Mouse (Mus musculus) forebrain, embryonic 12.5 days (tissue): Measurements from ENCODE around the gene Trpm4. TPM values are rescaled to one million over a fixed set of nuclear protein-coding genes. Genes with fewer than 3 reads are reported as not detected.

Experiments used
- ATAC-seq: fragments of 200-750 bp; cut with Nextera tagmentation; 2 replicates; pipeline ENCODE4 v1.8.0; 2017; ENCODE audit warnings: moderate TSS enrichment; ENCODE audit not compliant: low FRiP score
- H3K27ac ChIP-seq: fragments of 300-500 bp; sonication (generic); 2 replicates; pipeline ENCODE4 v1.5.1; 2016; ENCODE audit warnings: mild to moderate bottlenecking
- H3K27me3 ChIP-seq: fragments of 300-500 bp; sonication (generic); 2 replicates; pipeline ENCODE4 v1.6.1; 2016; ENCODE audit warnings: mild to moderate bottlenecking
- H3K36me3 ChIP-seq: fragments of 300-500 bp; sonication (generic); replicated peaks from 2 replicates; pipeline ENCODE4 v1.6.1; 2016; ENCODE audit warnings: mild to moderate bottlenecking
- H3K4me1 ChIP-seq: fragments of 300-500 bp; sonication (generic); 2 replicates; pipeline ENCODE4 v1.6.1; 2016
- H3K4me2 ChIP-seq: fragments of 300-500 bp; sonication (generic); 2 replicates; pipeline ENCODE4 v1.6.1; 2016; ENCODE audit warnings: mild to moderate bottlenecking, moderate library complexity
- H3K4me3 ChIP-seq: fragments of 300-500 bp; sonication (generic); replicated peaks from 2 replicates; pipeline ENCODE4 v1.5.1; 2016; ENCODE audit warnings: mild to moderate bottlenecking
- H3K9ac ChIP-seq: fragments of 300-500 bp; sonication (generic); 2 replicates; pipeline ENCODE4 v1.6.1; 2016; ENCODE audit warnings: mild to moderate bottlenecking
- H3K9me3 ChIP-seq: fragments of 300-500 bp; sonication (generic); 2 replicates; pipeline ENCODE4 v1.6.1; 2016
- WGBS: fragments of 180-500 bp; shearing (Covaris S2); methylation state at CpG from one replicate; pipeline ENCODE4 v1.1.7; 2016; 5-methylcytosine and 5-hydroxymethylcytosine counted together
- polyA plus RNA-seq: library from polyadenylated mRNA; unstranded; fragments of >200 nt; fragmentation: Nextera tagmentation; extraction: Ambion mirVana; gene quantifications from 2 replicates; pipeline ENCODE4 v1.2.1, GENCODE M21; 2016

Gene Trpm4
- 4.6 and 6.6 TPM in 2 replicates for polyA plus RNA-seq

DNA sequence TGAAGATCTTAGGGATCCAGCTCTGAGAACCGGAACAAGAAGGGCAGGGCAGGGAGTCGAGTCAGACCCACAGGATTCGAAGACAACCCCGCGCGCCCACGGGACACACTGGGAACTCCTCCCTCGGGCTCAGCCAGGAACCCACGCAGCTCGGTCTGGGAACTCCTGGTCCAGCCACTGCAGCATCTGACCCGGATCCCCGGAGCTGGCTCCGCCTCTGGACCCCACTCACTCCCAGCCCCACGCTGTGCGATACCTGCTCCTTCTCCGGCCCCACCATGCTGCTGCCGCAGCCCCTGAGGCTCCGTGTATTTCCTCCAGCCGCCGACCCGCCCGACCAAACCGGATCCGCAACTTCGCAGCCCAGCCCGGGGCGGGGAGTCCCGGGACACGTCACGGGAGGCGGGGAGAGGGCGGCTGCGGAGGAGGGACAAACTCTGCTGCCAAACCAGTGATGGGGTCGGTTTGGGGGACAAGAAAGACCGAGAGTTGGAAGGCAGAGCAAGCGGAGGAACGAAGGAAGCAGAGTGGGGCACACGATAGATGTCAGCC, at the start of gene Trpm4:
Gene Trpm4 (minus strand): TSS at position 350 of the 552 bp plus-strand sequence.
- H3K27ac ChIP-seq = no peak within 1 kb of the TSS
- no peaks in the 10 kb centered on the region for H3K9me3 ChIP-seq
- no peaks in the 10 kb centered on the region for H3K36me3 ChIP-seq
- H3K27me3 ChIP-seq = peaks cover 40% of the 10 kb centered on the region
- H3K9ac ChIP-seq = peak within 1 kb of the TSS; percentile 73
- peaks cover 35% of the 10 kb centered on the region for H3K4me1 ChIP-seq
- H3K4me3 ChIP-seq = peak within 1 kb of the TSS; percentile 61
- peak within 1 kb of the TSS; percentile 94 for H3K4me2 ChIP-seq
- peak; percentile 54; the same call in 1 of the 2 replicates for ATAC-seq
- WGBS = 1% methylated on average over 38 of the region's 38 CpGs

DNA sequence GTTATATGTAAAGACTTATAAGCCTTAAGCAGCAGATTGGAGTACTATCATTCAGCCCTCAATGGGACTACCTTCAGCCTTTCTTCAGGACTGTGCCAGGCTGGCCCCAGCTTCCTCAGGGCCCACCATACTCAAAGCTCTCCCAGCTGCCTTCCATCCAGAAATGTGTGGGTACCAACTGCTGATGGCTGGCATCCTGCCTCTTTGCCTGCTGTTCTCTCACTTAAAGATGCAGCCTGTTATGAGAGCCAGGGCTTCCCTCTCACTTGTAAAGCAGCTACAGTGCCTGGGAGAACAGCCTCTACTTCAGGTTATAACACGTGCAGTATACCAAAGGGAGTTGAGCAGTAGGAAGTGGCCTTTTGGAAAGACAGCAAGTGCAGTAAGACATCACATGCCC, 42.5 kb upstream of the Trpm4 start:
- WGBS = 90% methylated on average over 1 of the region's 1 CpGs
- Histone ChIP-seq H3K4me1 (peaks cover 7% of the 10 kb centered on the region; the same call in 1 of the 2 replicates), H3K4me3 (no peak overlapping the region), H3K9ac (no peak overlapping the region), H3K36me3 (peaks cover 87% of the 10 kb centered on the region), H3K27me3 (no peaks in the 10 kb centered on the region), H3K9me3 (no peaks in the 10 kb centered on the region), H3K27ac (no peak overlapping the region), H3K4me2 (no peak overlapping the region)
- ATAC-seq = no peak

DNA sequence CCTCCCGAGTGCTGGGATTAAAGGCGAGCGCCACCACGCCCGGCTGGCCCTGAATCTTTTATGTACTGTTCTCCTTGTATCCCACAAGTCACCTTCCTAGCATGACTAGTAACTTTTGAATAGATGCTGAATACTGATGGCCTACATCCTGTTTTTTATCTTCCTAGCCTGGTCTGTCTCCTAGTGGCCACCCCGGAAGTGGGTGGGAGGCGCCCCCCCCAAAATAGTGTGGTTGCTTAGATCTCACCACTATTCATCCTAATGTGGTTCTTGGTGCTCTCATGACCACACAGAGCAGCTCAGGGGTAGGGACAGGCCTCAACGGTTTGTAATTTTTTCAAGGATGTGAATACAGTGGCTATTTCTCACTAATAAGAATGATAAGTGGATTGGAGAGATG, 41.0 kb upstream of the Trpm4 start:
- peaks cover 9% of the 10 kb centered on the region for H3K27me3 ChIP-seq
- H3K36me3 ChIP-seq = peaks cover 73% of the 10 kb centered on the region
- no peaks in the 10 kb centered on the region for H3K9me3 ChIP-seq
- H3K4me2 ChIP-seq = no peak overlapping the region
- no peak overlapping the region for H3K9ac ChIP-seq
- H3K4me1 ChIP-seq = peaks cover 21% of the 10 kb centered on the region
- no peak overlapping the region for H3K4me3 ChIP-seq
- H3K27ac ChIP-seq = no peak overlapping the region
- 93% methylated on average over 8 of the region's 8 CpGs for WGBS
- ATAC-seq = no peak

DNA sequence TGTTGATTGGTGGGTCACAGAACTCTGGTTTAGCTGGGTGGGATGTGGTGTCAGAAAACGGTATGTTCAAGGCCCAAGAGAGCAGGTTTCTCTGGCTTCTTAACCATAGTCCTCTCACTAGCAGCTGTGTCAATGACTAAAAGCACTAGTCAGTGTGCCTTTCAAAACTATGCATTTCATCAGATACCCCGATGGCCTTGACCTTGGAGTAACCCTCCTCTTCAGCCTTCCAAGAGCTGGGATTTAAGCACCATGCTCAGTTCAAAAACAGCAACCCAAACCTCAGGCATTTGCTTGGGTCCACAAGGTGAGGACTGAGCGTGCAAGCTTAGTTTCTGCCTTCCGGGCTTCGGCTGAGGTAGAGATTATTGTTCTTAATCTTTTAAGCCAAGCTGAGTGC, 38.8 kb upstream of the Trpm4 start:
- H3K9me3 ChIP-seq = no peaks in the 10 kb centered on the region
- no peak for ATAC-seq
- peaks cover 33% of the 10 kb centered on the region for H3K4me1 ChIP-seq
- WGBS = 91% methylated on average over 5 of the region's 5 CpGs
- peaks cover 26% of the 10 kb centered on the region for H3K27me3 ChIP-seq
- H3K36me3 ChIP-seq = peaks cover 50% of the 10 kb centered on the region
- H3K27ac ChIP-seq = no peak overlapping the region
- no peak overlapping the region for H3K9ac ChIP-seq
- no peak overlapping the region for H3K4me2 ChIP-seq
- no peak overlapping the region for H3K4me3 ChIP-seq

DNA sequence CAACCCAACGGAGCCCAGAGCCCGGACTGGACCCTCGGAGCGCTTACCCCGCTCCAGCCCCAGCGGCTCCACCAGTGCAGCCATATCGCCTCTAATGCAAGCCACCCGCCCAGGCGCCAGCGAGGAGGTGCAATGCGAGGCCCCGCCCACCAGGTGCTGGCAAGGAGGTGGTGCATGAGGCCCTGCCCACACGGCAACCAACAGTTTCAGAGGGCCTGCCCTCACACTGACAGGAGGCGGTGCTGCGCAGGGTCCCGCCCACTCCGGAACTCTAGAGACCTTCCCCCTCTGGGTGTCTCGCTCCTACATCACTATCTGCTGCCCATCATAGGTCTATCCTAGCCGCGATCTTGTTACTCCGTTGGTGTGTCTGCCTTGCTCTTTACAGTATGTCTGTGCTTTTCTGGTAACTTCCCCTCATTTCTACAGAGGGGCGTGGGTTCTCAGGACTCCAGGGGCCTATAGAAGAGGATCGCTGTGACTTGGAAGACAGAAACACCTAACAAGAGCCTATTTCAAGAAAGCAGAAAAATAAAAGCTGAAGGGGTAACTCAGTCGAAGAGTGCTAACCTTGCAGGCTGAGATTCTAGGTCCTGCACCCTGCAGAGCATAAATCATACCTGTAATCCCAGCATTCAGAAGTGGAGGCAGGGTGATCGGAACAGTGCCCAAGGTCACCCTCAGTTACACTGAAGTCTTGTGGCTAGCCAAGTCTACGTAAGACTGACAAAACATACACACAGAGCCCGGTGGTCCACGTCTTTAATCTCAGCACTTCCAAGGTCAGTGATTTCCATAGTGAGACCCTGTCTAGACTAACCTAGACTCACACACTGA, 37.1 kb upstream of the Trpm4 start, which contains the start of gene Lin7b:
Gene Lin7b (minus strand): TSS at position 109 of the 837 bp plus-strand sequence.
- Histone ChIP-seq H3K9me3 (no peaks in the 10 kb centered on the region), H3K27me3 (peaks cover 29% of the 10 kb centered on the region), H3K27ac (no peak within 1 kb of the TSS), H3K9ac (peak within 1 kb of the TSS; percentile 41), H3K4me1 (peaks cover 38% of the 10 kb centered on the region), H3K4me3 (peak within 1 kb of the TSS; percentile 43), H3K36me3 (peaks cover 33% of the 10 kb centered on the region), H3K4me2 (peak within 1 kb of the TSS; percentile 75)
- WGBS = 12% methylated on average over 27 of the region's 28 CpGs
- peak; percentile 60 for ATAC-seq

DNA sequence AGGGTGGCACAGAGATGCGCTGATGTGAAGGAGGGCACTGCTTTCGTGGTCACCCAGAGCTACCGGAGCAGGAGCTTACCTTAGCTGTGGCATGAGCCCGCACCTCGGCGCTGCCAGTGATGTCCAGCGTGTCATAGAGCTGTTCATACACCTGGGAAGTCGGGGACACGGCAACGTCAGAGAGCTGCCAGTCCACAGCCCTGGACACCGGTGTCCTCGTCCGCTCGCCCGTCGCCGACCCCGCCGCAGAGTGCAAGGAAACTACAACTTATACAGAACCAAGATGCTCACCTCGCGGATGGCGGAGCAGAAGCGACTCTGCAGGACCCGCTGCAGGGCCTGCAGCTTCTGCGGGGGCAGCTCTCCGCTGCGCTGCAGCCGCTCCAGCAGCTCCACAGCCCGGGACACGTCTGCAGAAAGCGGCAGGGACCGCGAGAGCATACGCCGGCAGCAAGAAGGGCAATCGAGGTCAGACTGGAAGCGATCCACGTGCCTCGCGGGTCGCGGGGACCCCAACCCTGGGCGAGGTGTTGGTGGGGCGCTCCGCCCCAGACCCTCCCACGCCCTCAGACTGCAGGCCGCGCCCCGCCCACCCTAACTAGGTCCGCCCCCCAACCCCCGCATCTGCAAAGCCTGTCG, 36.4 kb upstream of the Trpm4 start:
- peaks cover 45% of the 10 kb centered on the region for H3K4me1 ChIP-seq
- WGBS = 7% methylated on average over 51 of the region's 52 CpGs
- H3K36me3 ChIP-seq = peaks cover 27% of the 10 kb centered on the region
- peak overlapping the region; percentile 75 for H3K4me2 ChIP-seq
- H3K27ac ChIP-seq = no peak overlapping the region
- peaks cover 36% of the 10 kb centered on the region for H3K27me3 ChIP-seq
- H3K9ac ChIP-seq = peak overlapping the region; percentile 41
- peak overlapping the region; percentile 43 for H3K4me3 ChIP-seq
- no peaks in the 10 kb centered on the region for H3K9me3 ChIP-seq
- ATAC-seq = no peak

DNA sequence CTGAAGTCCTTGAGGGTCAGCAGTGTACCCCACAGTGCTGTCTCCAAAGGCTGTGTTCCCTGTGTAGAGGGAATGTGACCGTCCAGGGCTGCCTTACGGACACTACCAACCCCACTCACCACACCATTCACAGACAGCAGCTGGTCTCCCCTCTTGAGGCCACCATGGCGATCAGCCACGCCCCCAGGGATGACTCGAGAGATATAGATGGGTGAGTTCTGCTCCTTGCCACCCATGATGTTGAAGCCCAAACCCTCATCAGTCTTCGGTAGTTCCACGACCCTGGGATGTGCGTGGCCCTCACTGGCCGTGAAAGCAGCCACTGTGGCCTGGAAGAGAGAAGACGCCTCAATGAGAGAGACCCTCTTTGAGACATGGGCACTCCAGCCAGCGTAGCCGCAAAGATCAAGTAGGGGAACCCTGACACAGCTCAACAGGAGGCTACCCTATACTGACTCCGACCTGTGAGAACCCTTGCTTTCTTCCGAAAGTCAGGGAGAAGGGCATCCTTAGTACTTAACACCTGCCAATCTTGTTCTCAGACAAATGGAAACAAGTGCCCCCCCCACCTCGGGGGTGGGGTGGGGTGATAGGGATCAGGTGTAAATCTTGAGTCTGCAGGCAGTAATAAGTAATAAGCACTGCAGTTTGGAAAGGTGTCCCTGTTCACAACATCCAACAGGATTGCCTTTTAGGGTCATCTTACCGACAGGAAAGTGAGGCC, 35.6 kb upstream of the Trpm4 start:
- Histone ChIP-seq H3K4me1 (peaks cover 45% of the 10 kb centered on the region), H3K9ac (no peak overlapping the region), H3K4me3 (no peak overlapping the region), H3K27me3 (peaks cover 38% of the 10 kb centered on the region), H3K4me2 (peak overlapping the region; percentile 75), H3K9me3 (no peaks in the 10 kb centered on the region), H3K36me3 (peaks cover 21% of the 10 kb centered on the region), H3K27ac (no peak overlapping the region)
- no peak for ATAC-seq
- WGBS = 78% methylated on average over 16 of the region's 16 CpGs

DNA sequence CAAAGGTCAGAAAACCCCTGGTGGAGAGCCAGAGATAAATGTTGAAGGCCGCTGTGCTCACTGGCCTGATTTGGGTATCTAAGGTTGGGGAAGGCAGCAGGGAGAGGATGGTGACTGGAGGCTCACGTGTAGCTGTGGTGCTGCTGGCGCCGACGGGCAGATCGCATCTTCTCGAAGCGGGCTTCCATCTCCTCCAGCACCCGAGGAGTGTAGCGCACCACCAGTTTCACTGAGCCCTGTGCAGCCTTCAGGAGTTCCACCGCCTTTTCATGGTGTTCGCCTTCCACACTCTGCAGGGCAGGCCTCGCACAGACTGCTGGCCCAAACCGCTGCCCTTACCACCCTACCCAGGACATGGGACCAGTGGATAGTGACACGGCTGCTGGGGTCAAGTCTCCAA, 34.6 kb upstream of the Trpm4 start:
- Histone ChIP-seq H3K27me3 (peaks cover 48% of the 10 kb centered on the region), H3K27ac (no peak overlapping the region), H3K9ac (peak overlapping the region; percentile 83; the same call in 1 of the 2 replicates), H3K4me1 (peaks cover 45% of the 10 kb centered on the region), H3K4me3 (peak overlapping the region; percentile 78), H3K9me3 (no peaks in the 10 kb centered on the region), H3K36me3 (peaks cover 12% of the 10 kb centered on the region), H3K4me2 (peak overlapping the region; percentile 91)
- 80% methylated on average over 15 of the region's 15 CpGs for WGBS
- ATAC-seq = no peak

DNA sequence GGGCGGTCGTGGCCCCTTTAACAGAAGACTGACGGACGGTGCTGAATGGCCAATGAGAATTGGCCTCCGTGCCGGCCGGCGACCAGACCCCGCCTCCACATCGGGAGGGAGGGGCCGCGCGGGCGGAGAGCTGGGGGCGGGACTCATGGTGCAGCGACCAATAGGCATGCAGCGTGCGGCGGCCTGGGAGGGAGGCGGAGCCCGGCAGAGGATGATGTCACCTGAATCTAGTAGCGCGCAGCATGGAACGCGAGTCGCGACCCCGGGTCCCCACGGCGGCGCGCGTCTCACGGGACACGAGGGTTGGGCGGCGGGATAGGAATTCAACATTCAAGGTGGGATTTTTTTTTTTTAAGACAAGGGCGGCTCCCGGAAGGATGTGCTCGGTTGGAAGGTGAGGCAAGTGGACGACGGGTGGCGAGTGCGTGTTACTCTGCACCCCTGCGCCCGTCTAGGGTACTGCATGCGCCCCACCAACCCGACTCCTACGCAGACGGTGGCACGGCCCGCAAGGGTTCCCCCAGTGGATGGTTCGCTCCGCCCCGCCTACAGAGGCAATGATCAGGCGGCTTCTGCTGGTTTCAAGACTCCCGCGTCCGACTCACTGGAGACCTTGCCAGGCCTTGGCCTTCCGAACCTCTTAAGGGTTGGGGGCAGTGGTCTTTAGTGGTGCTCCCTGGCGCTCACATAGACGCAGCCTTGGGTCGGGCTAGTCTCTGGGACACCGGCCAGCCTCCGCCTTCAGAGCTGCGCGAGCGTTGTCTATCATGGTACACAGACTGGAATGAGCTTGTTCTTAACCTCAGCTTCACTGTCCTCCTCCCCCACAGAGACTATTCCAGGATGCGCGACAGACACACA, 33.7 kb upstream of the Trpm4 start:
- Histone ChIP-seq H3K4me1 (peaks cover 52% of the 10 kb centered on the region), H3K36me3 (peaks cover 4% of the 10 kb centered on the region), H3K27ac (peak overlapping the region; percentile 76), H3K27me3 (peaks cover 58% of the 10 kb centered on the region), H3K9ac (peak overlapping the region; percentile 83), H3K4me2 (peak overlapping the region; percentile 91), H3K9me3 (no peaks in the 10 kb centered on the region), H3K4me3 (peak overlapping the region; percentile 78)
- under 1% methylated on average over 70 of the region's 70 CpGs for WGBS
- peak; percentile 89 for ATAC-seq

DNA sequence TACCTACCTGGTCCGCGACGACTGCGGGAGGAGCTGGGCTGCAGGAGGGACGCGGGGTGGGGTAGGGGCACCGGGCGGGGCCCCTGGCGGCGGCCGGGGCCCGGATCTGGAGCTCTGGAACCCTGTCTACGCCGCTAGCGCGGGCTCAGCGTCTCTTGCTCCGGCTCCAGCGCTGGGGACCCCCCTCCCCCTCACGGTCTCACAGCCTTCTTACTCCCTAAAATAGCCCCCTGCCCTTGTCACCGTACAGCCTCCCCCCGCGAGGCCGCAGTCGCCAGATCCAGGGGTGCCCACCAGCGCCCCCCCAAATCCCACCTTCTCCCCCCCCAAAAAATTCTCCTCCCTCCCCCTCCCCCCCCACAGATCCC, 33.1 kb upstream of the Trpm4 start, which contains the start of gene Ppfia3:
Gene Ppfia3 (minus strand): TSS at position 368 of the 368 bp plus-strand sequence.
- ATAC-seq = peak; percentile 51
- peak within 1 kb of the TSS; percentile 91 for H3K4me2 ChIP-seq
- H3K4me1 ChIP-seq = peaks cover 57% of the 10 kb centered on the region
- H3K27ac ChIP-seq = peak within 1 kb of the TSS; percentile 76
- WGBS = under 1% methylated on average over 21 of the region's 26 CpGs
- peak within 1 kb of the TSS; percentile 83 for H3K9ac ChIP-seq
- peak within 1 kb of the TSS; percentile 78 for H3K4me3 ChIP-seq
- H3K36me3 ChIP-seq = no peaks in the 10 kb centered on the region; the same call in 1 of the 2 replicates
- no peaks in the 10 kb centered on the region for H3K9me3 ChIP-seq
- peaks cover 62% of the 10 kb centered on the region for H3K27me3 ChIP-seq
